Mouse (Mus musculus) intestine, embryonic 16.5 days (tissue): ENCODE results near the gene Gm29289. TPM values are rescaled to one million over a fixed set of nuclear protein-coding genes. Genes with fewer than 3 reads are reported as not detected.
"Not testable (repeated sequence)": the region's sequence is repeated elsewhere in the genome, so short reads cannot be mapped to it uniquely, and the experiment has no call there.

ENCODE experiments used
- ATAC-seq: fragments of 200-750 bp; cut with Nextera tagmentation; 2 replicates; pipeline ENCODE4 v1.8.0; 2017; ENCODE audit warnings: moderate TSS enrichment, moderate library complexity
- H3K27ac ChIP-seq: fragments of 300-500 bp; sonication (generic); 2 replicates; pipeline ENCODE4 v1.5.1; 2014; ENCODE audit warnings: mild to moderate bottlenecking, low read length
- H3K27me3 ChIP-seq: fragments of 300-500 bp; sonication (generic); replicated peaks from 2 replicates; pipeline ENCODE4 v1.6.1; 2014; ENCODE audit warnings: low read length, control low read depth, mixed read lengths; ENCODE audit not compliant: control insufficient read depth, insufficient read depth
- H3K36me3 ChIP-seq: fragments of 300-500 bp; sonication (generic); 2 replicates; pipeline ENCODE4 v1.6.1; 2014; ENCODE audit warnings: low read length, control low read depth; ENCODE audit not compliant: control insufficient read depth, insufficient read depth
- H3K4me1 ChIP-seq: fragments of 300-500 bp; sonication (generic); 2 replicates; pipeline ENCODE4 v1.6.1; 2014; ENCODE audit warnings: low read length, control low read depth, mixed read lengths; ENCODE audit not compliant: control insufficient read depth, insufficient read depth
- H3K4me2 ChIP-seq: fragments of 300-500 bp; sonication (generic); 2 replicates; pipeline ENCODE4 v1.6.1; 2014; ENCODE audit warnings: low read depth, low read length, control low read depth
- H3K4me3 ChIP-seq: fragments of 300-500 bp; sonication (generic); 2 replicates; pipeline ENCODE4 v1.5.1; 2014; ENCODE audit warnings: mild to moderate bottlenecking, low read length
- H3K9ac ChIP-seq: fragments of 300-500 bp; sonication (generic); 2 replicates; pipeline ENCODE4 v1.6.1; 2014; ENCODE audit warnings: low read depth, low read length
- H3K9me3 ChIP-seq: fragments of 300-500 bp; sonication (generic); 2 replicates; pipeline ENCODE4 v1.6.1; 2016; ENCODE audit warnings: low read length, control low read depth; ENCODE audit not compliant: control insufficient read depth
- WGBS: fragments of 180-500 bp; shearing (Covaris S2); extraction: QIAGEN DNeasy Blood & Tissue Kit; methylation state at CpG from one replicate; pipeline ENCODE4 v1.1.7; 2014; 5-methylcytosine and 5-hydroxymethylcytosine counted together
- polyA plus RNA-seq: library from polyadenylated mRNA; unstranded; fragments of >200 nt; fragmentation: Nextera tagmentation; extraction: Ambion mirVana; gene quantifications from 2 replicates; pipeline ENCODE4 v1.2.1, GENCODE M21; 2015

Gm29289 gene
- polyA plus RNA-seq: not detected in 2 replicates

- H3K4me1 ChIP-seq, H3K27me3 ChIP-seq, H3K36me3 ChIP-seq, H3K4me2 ChIP-seq, H3K9me3 ChIP-seq, ATAC-seq, H3K9ac ChIP-seq, H3K27ac ChIP-seq, H3K4me3 ChIP-seq: not testable (repeated sequence)
- whole genome bisulfite sequencing: no CpG with 5 or more reads among the region's 9 CpGs
Observed at GRCm38 (mm10) chrY:2932282-2932681, at the start of gene Gm29289. Gene Gm29289 (plus strand): TSS chrY:2932582.

- not testable (repeated sequence) for H3K4me3 ChIP-seq, H3K36me3 ChIP-seq, H3K27me3 ChIP-seq, ATAC-seq, H3K27ac ChIP-seq, H3K4me1 ChIP-seq, H3K9me3 ChIP-seq, H3K4me2 ChIP-seq, H3K9ac ChIP-seq
- WGBS: no CpG with 5 or more reads among the region's 9 CpGs
Observed at GRCm38 (mm10) chrY:2900689-2901088, 31.7 kb upstream of the Gm29289 start, which contains the start of gene Gm10352. Gene Gm10352 (plus strand): TSS chrY:2900989.

Other genes with a start within 250 kb of the Gm29289 start
- not detected in 2 replicates for gene H2al2b, start 211.9 kb upstream of the Gm29289 start, polyA plus RNA-seq
- not detected in 2 replicates for gene Gm4064, start 136.4 kb upstream of the Gm29289 start, polyA plus RNA-seq
- not detected in 2 replicates for gene Rbmy, start 101.9 kb upstream of the Gm29289 start, polyA plus RNA-seq
- not detected in 2 replicates for gene Gm10256, start 101.9 kb upstream of the Gm29289 start, polyA plus RNA-seq
- not detected in 2 replicates for gene Gm10352, start 31.6 kb upstream of the Gm29289 start, polyA plus RNA-seq